Mouse (Mus musculus): ENCODE data around the gene Ankrd28. TPM values are rescaled to one million over a fixed set of nuclear protein-coding genes. Genes with fewer than 3 reads are reported as not detected.
A peak's percentile ranks its signal among the peaks of the same experiment; 100 is the strongest.
"Not testable (repeated sequence)": the region's sequence is repeated elsewhere in the genome, so short reads cannot be mapped to it uniquely, and the experiment has no call there.

Gene Ankrd28
- polyA plus RNA-seq (2012; rRNA removed) = 3.4 and 4.8 TPM in 2 replicates
- polyA plus RNA-seq (2014; fragmentation: Nextera tagmentation; extraction: Ambion mirVana) = 3.1 and 3.8 TPM in 2 replicates

- peak; percentile 97 for ATAC-seq (ENCODE audit: insufficient read depth)
- Histone ChIP-seq H3K4me1 (replicated peaks; ENCODE audit: control insufficient read depth in 2 of 2, insufficient read depth in 2 of 2, low read length in 1 of 2) (peaks cover 4 to 11% of the 10 kb centered on the region in 2 experiments; a peak in 3 of 4 replicates), H3K36me3 (replicated peaks; ENCODE audit: control insufficient read depth, insufficient read depth, low read depth) (no peaks in the 10 kb centered on the region), H3K4me3 (ENCODE audit: insufficient read depth in 1 of 2, low read depth in 2 of 2, low read length in 2 of 2) (peak within 1 kb of the TSS; percentile 80 to 87), H3K4me2 (ENCODE audit: low read depth) (peak within 1 kb of the TSS; percentile 88), H3K27me3 (ENCODE audit: control insufficient read depth, insufficient read depth, low read length) (no peaks in the 10 kb centered on the region), H3K9me3 (ENCODE audit: control insufficient read depth, low read length) (no peaks in the 10 kb centered on the region), H3K27ac (peak within 1 kb of the TSS; percentile 43), H3K9ac (replicated peaks) (peak within 1 kb of the TSS; percentile 74)
- no peak for TF ChIP-seq EP300 (IDR thresholded peaks at IDR 0.05; ENCODE audit: low read depth)
- no peak for TF ChIP-seq CTCF (IDR thresholded peaks at IDR 0.05; ENCODE audit: low read depth)
- peak; percentile 89 to 90 (median 89) for DNase-seq (ENCODE audit: low read depth in 3 of 3, low spot score in 3 of 3)
- under 1% methylated on average over 81 of the region's 81 CpGs for WGBS (ENCODE audit: insufficient replicate concordance)
Measured at GRCm38 (mm10) chr14:31830571-31831369, at the start of gene Ankrd28. Gene Ankrd28 (minus strand): TSS chr14:31830651.

- H3K27me3 ChIP-seq (ENCODE audit: control insufficient read depth, insufficient read depth, low read length) = no peaks in the 10 kb centered on the region
- DNase-seq (ENCODE audit: low read depth in 3 of 3, low spot score in 3 of 3) (no peak), ATAC-seq (ENCODE audit: insufficient read depth) (no peak)
- H3K36me3 ChIP-seq (replicated peaks; ENCODE audit: control insufficient read depth, insufficient read depth, low read depth) = no peaks in the 10 kb centered on the region
- no peak overlapping the region for H3K4me3 ChIP-seq (ENCODE audit: insufficient read depth in 1 of 2, low read depth in 2 of 2, low read length in 2 of 2)
- H3K4me1 ChIP-seq (replicated peaks; ENCODE audit: control insufficient read depth in 2 of 2, insufficient read depth in 2 of 2, low read length in 1 of 2) = no peaks in the 10 kb centered on the region
- H3K9me3 ChIP-seq (ENCODE audit: control insufficient read depth, low read length) = no peaks in the 10 kb centered on the region
- no peak overlapping the region for H3K4me2 ChIP-seq (ENCODE audit: low read depth)
- WGBS (ENCODE audit: insufficient replicate concordance) = 64% methylated on average over 6 of the region's 6 CpGs
- no peak overlapping the region for H3K27ac ChIP-seq
- TF ChIP-seq CTCF (IDR thresholded peaks at IDR 0.05; ENCODE audit: low read depth) (no peak), EP300 (IDR thresholded peaks at IDR 0.05; ENCODE audit: low read depth) (no peak)
- H3K9ac ChIP-seq (replicated peaks) = no peak overlapping the region
Measured at GRCm38 (mm10) chr14:31879456-31879855, 49.0 kb upstream of the Ankrd28 start.

GRCm38 (mm10) chr14:31872130-31872529 lies 41.7 kb upstream of the Ankrd28 start:
- H3K27me3 ChIP-seq (ENCODE audit: control insufficient read depth, insufficient read depth, low read length) = no peaks in the 10 kb centered on the region
- no peak overlapping the region for H3K27ac ChIP-seq
- H3K36me3 ChIP-seq (replicated peaks; ENCODE audit: control insufficient read depth, insufficient read depth, low read depth) = no peaks in the 10 kb centered on the region
- ATAC-seq (ENCODE audit: insufficient read depth) = no peak
- H3K9me3 ChIP-seq (ENCODE audit: control insufficient read depth, low read length) = no peaks in the 10 kb centered on the region
- H3K4me1 ChIP-seq (replicated peaks; ENCODE audit: control insufficient read depth in 2 of 2, insufficient read depth in 2 of 2, low read length in 1 of 2) = no peaks in the 10 kb centered on the region
- H3K4me3 ChIP-seq (ENCODE audit: insufficient read depth in 1 of 2, low read depth in 2 of 2, low read length in 2 of 2) = no peak overlapping the region
- no peak overlapping the region for H3K4me2 ChIP-seq (ENCODE audit: low read depth)
- H3K9ac ChIP-seq (replicated peaks) = no peak overlapping the region
- no peak for DNase-seq (ENCODE audit: low read depth in 3 of 3, low spot score in 3 of 3)
- TF ChIP-seq CTCF (IDR thresholded peaks at IDR 0.05; ENCODE audit: low read depth) (no peak), EP300 (IDR thresholded peaks at IDR 0.05; ENCODE audit: low read depth) (no peak)
- 53% methylated on average over 5 of the region's 5 CpGs for WGBS (ENCODE audit: insufficient replicate concordance)

GRCm38 (mm10) chr14:31870436-31870835 lies 40.0 kb upstream of the Ankrd28 start:
- no peaks in the 10 kb centered on the region for H3K4me1 ChIP-seq (replicated peaks; ENCODE audit: control insufficient read depth in 2 of 2, insufficient read depth in 2 of 2, low read length in 1 of 2)
- no peak for DNase-seq (ENCODE audit: low read depth in 3 of 3, low spot score in 3 of 3)
- no peak for ATAC-seq (ENCODE audit: insufficient read depth)

GRCm38 (mm10) chr14:31868591-31868990 lies 38.1 kb upstream of the Ankrd28 start:
- H3K4me1 ChIP-seq (replicated peaks; ENCODE audit: control insufficient read depth in 2 of 2, insufficient read depth in 2 of 2, low read length in 1 of 2) = no peaks in the 10 kb centered on the region

More at GRCm38 (mm10) chr14:31870436-31870835, 40.0 kb upstream of the Ankrd28 start:
- Histone ChIP-seq H3K9ac (replicated peaks) (no peak overlapping the region), H3K27me3 (ENCODE audit: control insufficient read depth, insufficient read depth, low read length) (no peaks in the 10 kb centered on the region), H3K4me2 (ENCODE audit: low read depth) (no peak overlapping the region), H3K9me3 (ENCODE audit: control insufficient read depth, low read length) (peaks cover 6% of the 10 kb centered on the region; the same call in 1 of the 2 replicates), H3K27ac (no peak overlapping the region), H3K36me3 (replicated peaks; ENCODE audit: control insufficient read depth, insufficient read depth, low read depth) (no peaks in the 10 kb centered on the region), H3K4me3 (ENCODE audit: insufficient read depth in 1 of 2, low read depth in 2 of 2, low read length in 2 of 2) (no peak overlapping the region)
- 61% methylated on average over 5 of the region's 5 CpGs for WGBS (ENCODE audit: insufficient replicate concordance)
- TF ChIP-seq EP300 (IDR thresholded peaks at IDR 0.05; ENCODE audit: low read depth) (no peak), CTCF (IDR thresholded peaks at IDR 0.05; ENCODE audit: low read depth) (no peak)

GRCm38 (mm10) chr14:31866366-31866765 lies 35.9 kb upstream of the Ankrd28 start:
- not testable (repeated sequence) for H3K4me2 ChIP-seq (ENCODE audit: low read depth); H3K27me3 ChIP-seq (ENCODE audit: control insufficient read depth, insufficient read depth, low read length); H3K36me3 ChIP-seq (replicated peaks; ENCODE audit: control insufficient read depth, insufficient read depth, low read depth); H3K4me3 ChIP-seq (ENCODE audit: insufficient read depth in 1 of 2, low read depth in 2 of 2, low read length in 2 of 2); H3K9ac ChIP-seq (replicated peaks); H3K27ac ChIP-seq; H3K4me1 ChIP-seq (replicated peaks; ENCODE audit: control insufficient read depth in 2 of 2, insufficient read depth in 2 of 2, low read length in 1 of 2); DNase-seq (ENCODE audit: low read depth in 3 of 3, low spot score in 3 of 3); H3K9me3 ChIP-seq (ENCODE audit: control insufficient read depth, low read length); ATAC-seq (ENCODE audit: insufficient read depth)
- 80% methylated on average over 10 of the region's 10 CpGs for WGBS (ENCODE audit: insufficient replicate concordance)

More at GRCm38 (mm10) chr14:31868591-31868990, 38.1 kb upstream of the Ankrd28 start:
- Histone ChIP-seq H3K9me3 (ENCODE audit: control insufficient read depth, low read length) (peaks cover 6% of the 10 kb centered on the region; the same call in 1 of the 2 replicates), H3K4me2 (ENCODE audit: low read depth) (no peak overlapping the region), H3K27ac (no peak overlapping the region), H3K27me3 (ENCODE audit: control insufficient read depth, insufficient read depth, low read length) (no peaks in the 10 kb centered on the region), H3K4me3 (ENCODE audit: insufficient read depth in 1 of 2, low read depth in 2 of 2, low read length in 2 of 2) (no peak overlapping the region), H3K36me3 (replicated peaks; ENCODE audit: control insufficient read depth, insufficient read depth, low read depth) (no peaks in the 10 kb centered on the region), H3K9ac (replicated peaks) (no peak overlapping the region)
- DNase-seq (ENCODE audit: low read depth in 3 of 3, low spot score in 3 of 3) = no peak
- WGBS (ENCODE audit: insufficient replicate concordance) = 22% methylated on average over 1 of the region's 1 CpGs
- TF ChIP-seq CTCF (IDR thresholded peaks at IDR 0.05; ENCODE audit: low read depth) (no peak), EP300 (IDR thresholded peaks at IDR 0.05; ENCODE audit: low read depth) (no peak)
- no peak for ATAC-seq (ENCODE audit: insufficient read depth)
